Mouse (Mus musculus): ENCODE measurements around the gene Tmem136.

DNA sequence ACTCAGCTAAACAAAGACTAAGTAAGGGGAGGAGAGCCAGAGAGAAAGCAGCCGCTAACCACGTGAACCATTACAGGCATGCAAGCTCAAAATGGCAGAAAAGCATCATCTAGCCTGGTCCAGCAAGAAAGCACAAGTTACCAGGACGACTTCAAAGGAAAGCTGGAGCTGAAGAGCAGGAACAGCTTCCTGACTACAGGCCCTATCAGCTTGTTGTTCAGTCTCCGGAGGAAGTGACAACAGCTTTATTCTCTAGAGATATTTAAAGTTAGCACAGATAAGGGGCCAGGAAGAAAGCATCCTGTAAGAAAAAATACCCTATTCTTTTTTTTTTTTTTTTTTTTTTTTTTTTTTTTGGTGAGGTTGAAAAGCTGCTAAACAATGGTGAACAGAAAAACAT lies 17.4 kb downstream of the Tmem136 start:
- TF ChIP-seq ZC3H11A (IDR thresholded peaks at IDR 0.05; ENCODE audit: borderline replicate concordance, low read depth, low read length) (no peak), HCFC1 (IDR thresholded peaks at IDR 0.05; ENCODE audit: borderline replicate concordance, insufficient read depth, low read length) (no peak), MAFK (IDR thresholded peaks at IDR 0.05; ENCODE audit: insufficient read depth, low read depth, low read length) (no peak)

Data from ES-E14 (cell line).